Mouse (Mus musculus) embryonic fibroblast, embryonic 13.5 days (primary cell): ENCODE measurements around the gene Gm21188. TPM values are rescaled to one million over a fixed set of nuclear protein-coding genes. Genes with fewer than 3 reads are reported as not detected.
"Not testable (repeated sequence)": the region's sequence is repeated elsewhere in the genome, so short reads cannot be mapped to it uniquely, and the experiment has no call there.

Experiments
- H3K27ac ChIP-seq: 2 replicates; pipeline ENCODE4 v1.5.1; 2012; ENCODE audit warnings: low read length, control low read depth, inconsistent platforms; ENCODE audit not compliant: insufficient read depth
- H3K4me1 ChIP-seq: 2 replicates; pipeline ENCODE4 v1.6.1; 2011; ENCODE audit warnings: low read length; ENCODE audit not compliant: control insufficient read depth, insufficient read depth
- H3K4me3 ChIP-seq: 2 replicates; pipeline ENCODE4 v1.5.1; 2011; ENCODE audit warnings: mild to moderate bottlenecking, control low read depth, low read length; ENCODE audit not compliant: insufficient read depth
- polyA plus RNA-seq: library from polyadenylated mRNA; stranded (reverse); fragments of >200 nt; gene quantifications from 2 replicates; pipeline ENCODE4 v1.2.4, GENCODE M21; 2011; ENCODE audit warnings: low read depth; ENCODE audit not compliant: missing spikeins, insufficient read length

Gm21188 gene
- polyA plus RNA-seq, 1 experiment: not detected

DNA sequence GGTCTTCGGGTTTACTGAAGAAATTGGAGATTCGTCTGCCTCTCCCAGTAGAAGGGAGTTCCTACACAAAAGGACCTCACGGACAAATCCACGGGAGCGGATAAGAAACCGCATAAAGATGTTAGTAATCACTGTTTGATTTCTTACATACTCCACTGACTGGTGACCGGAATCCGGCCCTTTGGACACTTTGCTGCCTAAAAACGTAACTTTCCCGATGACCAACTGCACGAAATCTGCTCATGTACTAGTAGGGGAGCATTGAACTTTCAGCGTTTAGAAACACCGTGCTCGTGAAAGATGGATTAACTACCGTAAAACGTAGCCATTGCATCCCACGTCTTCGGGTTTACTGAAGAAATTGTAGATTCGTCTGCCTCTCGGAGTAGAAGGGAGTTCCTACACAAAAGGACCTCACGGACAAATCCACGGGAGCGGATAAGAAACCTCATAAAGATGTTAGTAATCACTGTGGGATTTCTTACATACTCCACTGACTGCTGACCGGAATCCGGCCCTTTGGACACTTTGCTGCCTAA lies 15.3 kb downstream of the Gm21188 start:
- not testable (repeated sequence) for H3K27ac ChIP-seq, H3K4me1 ChIP-seq, H3K4me3 ChIP-seq

DNA sequence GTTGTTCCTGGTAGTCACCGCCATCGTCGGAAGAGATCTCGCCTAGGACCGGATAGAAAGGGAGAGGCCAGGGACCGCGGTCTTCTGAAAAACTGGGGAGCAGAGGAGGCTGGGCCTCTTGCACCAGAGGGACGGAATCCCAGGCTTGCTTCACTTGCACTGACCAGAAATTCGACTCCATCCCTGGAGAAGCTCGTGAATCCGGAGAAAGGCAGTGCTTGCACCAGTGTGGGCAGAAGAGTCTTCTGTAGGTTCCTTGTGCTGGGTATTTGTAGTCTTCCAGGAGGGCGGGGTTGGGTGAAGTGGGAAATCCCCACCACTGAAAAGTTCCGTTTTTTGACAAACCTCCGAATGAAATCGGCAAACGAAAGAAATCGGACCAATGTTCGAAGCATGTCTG lies 16.8 kb downstream of the Gm21188 start:
- not testable (repeated sequence) for H3K4me1 ChIP-seq, H3K27ac ChIP-seq, H3K4me3 ChIP-seq

DNA sequence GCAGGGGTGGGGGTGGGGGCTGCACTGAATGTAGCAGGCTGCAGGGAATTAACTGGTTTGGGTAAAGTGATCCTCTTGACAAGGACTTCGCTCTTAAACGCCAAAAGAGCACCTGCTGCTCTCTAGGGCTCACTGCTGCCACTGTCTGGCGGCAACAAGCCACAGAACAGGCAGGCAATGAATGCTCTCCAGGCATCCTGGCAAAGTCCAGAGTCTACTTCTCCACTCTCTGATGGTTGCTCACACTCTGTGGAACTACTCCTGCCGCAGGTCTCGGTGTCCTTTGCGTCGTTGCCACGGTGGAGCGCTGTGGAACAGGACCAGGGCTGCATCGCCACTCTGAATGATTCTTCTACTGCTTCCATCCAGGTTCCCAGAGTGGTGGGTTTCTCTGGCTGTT lies 17.4 kb downstream of the Gm21188 start:
- not testable (repeated sequence) for H3K4me3 ChIP-seq

DNA sequence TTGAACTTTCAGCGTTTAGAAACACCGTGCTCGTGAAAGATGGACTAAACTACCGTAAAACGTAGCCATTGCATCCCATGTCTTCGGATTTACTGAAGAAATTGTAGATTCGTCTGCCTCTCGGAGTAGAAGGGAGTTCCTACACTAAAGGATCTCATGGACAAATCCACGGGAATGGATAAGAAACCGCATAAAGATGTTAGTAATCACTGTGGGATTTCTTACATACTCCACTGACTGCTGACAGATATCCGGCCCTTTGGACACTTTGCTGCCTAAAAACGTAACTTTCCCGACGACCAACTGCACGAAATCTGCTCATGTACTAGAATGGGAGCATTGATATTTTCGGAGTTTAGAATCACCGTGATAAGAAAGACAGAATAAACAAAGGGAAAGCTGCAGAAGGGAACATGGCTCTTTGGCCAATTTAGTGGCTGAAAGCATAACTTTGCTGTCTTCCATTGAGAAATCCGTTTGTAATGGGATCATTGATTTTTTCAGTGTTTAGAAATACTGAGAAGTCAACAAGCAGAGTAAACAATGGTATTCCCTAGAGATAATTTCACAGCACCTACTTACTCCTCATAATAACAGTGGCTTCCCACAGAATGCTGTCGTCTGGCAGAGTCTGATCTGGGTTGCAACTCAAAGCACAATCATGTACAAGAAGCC lies 18.3 kb downstream of the Gm21188 start:
- not testable (repeated sequence) for H3K4me3 ChIP-seq, H3K4me1 ChIP-seq, H3K27ac ChIP-seq

More for the DNA sequence above, 17.4 kb downstream of the Gm21188 start:
- not testable (repeated sequence) for H3K27ac ChIP-seq, H3K4me1 ChIP-seq

DNA sequence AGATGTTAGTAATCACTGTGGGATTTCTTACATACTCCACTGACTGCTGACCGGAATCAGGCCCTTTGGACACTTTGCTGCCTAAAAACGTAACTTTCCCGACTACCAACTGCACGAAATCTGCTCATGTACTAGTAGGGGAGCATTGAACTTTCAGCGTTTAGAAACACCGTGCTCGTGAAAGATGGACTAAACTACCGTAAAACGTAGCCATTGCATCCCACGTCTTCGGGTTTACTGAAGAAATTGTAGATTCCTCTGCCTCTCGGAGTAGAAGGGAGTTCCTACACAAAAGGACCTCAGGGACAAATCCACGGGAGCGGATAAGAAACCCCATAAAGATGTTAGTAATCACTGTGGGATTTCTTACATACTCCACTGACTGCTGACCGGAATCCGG lies 20.3 kb downstream of the Gm21188 start:
- not testable (repeated sequence) for H3K4me3 ChIP-seq, H3K27ac ChIP-seq, H3K4me1 ChIP-seq

DNA sequence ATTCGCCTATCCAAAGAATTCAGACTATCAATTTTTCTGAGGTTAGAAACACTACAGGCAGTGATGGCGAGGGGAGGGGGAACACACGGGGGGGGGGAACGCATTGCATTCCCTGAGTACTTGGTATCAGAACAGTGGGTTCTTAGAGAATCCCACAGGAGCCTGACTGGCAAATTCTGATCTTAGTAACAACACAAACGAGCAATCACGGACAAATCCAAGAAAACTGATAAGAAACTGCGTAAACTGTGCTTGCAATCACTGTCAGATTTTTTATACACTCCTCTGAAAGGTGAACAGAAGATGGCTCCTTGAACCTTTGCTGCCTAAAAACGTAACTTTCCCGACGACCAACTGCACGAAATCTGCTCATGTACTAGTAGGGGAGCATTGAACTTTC lies 24.6 kb downstream of the Gm21188 start:
- H3K4me3 ChIP-seq, H3K27ac ChIP-seq, H3K4me1 ChIP-seq: not testable (repeated sequence)

DNA sequence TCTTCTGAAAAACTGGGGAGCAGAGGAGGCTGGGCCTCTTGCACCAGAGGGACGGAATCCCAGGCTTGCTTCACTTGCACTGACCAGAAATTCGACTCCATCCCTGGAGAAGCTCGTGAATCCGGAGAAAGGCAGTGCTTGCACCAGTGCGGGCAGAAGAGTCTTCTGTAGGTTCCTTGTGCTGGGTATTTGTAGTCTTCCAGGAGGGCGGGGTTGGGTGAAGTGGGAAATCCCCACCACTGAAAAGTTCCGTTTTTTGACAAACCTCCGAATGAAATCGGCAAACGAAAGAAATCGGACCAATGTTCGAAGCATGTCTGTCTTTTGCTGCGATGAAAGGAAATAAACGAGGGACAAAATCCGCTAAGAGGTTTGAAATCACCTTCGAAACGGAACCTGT lies 25.1 kb downstream of the Gm21188 start, which contains the start of gene Gm36079:
Gm36079 (minus strand) TSS at position 101 of the 400 bp plus-strand sequence.
- not testable (repeated sequence) for H3K27ac ChIP-seq, H3K4me1 ChIP-seq, H3K4me3 ChIP-seq

DNA sequence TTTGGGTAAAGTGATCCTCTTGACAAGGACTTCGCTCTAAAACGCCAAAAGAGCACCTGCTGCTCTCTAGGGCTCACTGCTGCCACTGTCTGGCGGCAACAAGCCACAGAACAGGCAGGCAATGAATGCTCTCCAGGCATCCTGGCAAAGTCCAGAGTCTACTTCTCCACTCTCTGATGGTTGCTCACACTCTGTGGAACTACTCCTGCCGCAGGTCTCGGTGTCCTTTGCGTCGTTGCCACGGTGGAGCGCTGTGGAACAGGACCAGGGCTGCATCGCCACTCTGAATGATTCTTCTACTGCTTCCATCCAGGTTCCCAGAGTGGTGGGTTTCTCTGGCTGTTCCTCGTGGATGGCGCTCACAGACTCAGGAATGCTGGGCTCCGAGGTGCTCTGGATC lies 25.6 kb downstream of the Gm21188 start:
- H3K4me3 ChIP-seq, H3K27ac ChIP-seq, H3K4me1 ChIP-seq: not testable (repeated sequence)

DNA sequence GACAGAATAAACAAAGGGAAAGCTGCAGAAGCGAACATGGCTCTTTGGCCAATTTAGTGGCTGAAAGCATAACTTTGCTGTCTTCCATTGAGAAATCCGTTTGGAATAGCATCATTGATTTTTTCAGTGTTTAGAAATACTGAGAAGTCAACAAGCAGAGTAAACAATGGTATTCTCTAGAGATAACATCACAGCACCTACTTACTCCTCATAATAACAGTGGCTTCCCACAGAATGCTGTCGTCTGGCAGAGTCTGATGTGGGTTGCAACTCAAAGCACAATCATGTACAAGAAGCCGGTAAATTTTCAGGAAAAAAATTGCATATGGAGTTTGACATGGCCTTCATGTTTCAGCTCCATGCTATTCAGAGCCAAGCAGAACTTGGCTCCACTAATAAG lies 26.4 kb downstream of the Gm21188 start:
- not testable (repeated sequence) for H3K27ac ChIP-seq, H3K4me3 ChIP-seq, H3K4me1 ChIP-seq

DNA sequence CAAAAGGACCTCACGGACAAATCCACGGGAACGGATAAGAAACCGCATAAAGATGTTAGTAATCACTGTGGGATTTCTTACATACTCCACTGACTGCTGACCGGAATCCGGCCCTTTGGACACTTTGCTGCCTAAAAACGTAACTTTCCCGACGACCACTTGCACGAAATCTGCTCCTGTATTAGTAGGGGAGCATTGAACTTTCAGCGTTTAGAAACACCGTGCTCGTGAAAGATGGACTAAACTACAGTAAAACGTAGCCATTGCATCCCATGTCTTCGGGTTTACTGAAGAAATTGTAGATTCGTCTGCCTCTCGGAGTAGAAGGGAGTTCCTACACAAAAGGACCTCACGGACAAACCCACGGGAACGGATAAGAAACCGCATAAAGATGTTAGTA lies 27.0 kb downstream of the Gm21188 start:
- H3K4me1 ChIP-seq, H3K4me3 ChIP-seq: not testable (repeated sequence)

DNA sequence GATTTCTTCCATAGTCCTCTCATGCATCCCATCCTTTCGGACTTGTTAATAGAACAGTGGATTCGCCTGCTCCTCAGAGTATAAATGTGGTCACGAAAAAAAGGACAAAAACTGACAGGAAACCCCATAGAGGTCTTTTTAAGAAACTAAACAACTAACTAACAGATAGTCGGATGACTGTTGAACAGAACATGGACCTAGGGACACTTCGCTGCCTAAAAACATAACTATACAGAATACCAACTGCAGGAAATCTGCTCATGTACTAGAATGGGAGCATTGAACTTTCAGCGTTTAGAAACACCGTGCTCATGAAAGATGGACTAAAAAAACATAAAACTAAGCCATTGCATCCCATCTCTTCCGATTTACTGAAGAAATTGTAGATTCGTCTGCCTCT lies 27.4 kb downstream of the Gm21188 start:
- H3K4me3 ChIP-seq, H3K4me1 ChIP-seq, H3K27ac ChIP-seq: not testable (repeated sequence)

More for the DNA sequence above, 27.0 kb downstream of the Gm21188 start:
- not testable (repeated sequence) for H3K27ac ChIP-seq

DNA sequence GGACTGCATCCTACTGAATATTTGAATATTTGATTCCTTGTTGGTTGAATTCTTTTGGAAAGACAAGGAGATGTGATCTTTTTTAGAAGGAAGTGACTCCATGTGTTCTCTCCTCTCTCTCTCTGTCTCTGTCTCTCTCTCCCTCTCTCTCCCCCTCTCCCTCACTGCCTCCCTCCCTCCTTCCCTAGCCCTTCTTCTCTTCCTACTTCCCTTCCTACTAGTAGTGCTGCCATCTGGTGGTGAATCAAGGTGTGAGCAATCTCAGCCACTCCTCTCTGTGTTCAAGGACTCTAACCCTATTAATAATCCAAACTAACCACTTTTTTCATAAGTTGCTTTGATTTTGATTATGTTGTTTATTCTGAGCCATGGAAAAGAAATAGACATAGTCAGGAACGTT lies 30.5 kb downstream of the Gm21188 start:
- not testable (repeated sequence) for H3K27ac ChIP-seq, H3K4me3 ChIP-seq, H3K4me1 ChIP-seq

DNA sequence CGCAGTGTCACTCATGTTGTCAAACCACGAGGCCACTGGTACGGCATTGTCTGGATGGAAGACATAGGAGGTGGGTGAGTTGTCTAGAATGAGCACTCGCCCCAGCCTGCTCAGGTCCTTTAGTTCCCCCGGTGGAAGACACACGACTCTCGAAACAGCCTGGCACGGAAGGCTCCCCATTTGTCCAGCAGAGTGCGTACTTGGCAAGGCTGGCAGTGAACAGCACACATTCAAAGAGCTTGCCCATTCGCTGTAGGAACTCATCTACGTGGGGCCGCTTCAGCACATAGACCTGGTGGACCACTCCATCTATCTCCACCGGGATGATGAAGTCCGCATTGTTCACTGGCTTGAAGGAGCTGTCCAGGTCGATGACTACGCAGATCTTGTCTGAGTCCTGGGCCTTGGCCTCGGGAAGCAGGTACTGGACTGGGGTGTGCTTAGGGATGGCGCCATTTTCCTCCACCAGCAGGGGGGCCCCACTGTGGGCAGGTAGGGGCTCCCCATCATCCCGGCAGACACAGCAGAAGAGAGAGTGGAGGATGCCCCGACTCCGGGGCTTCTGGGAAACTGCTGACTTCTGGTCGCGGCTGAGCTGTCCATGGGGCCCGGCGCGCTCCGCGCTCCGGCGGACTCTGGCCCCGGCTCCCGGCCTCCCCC lies 36.5 kb downstream of the Gm21188 start:
- H3K4me3 ChIP-seq, H3K4me1 ChIP-seq, H3K27ac ChIP-seq: not testable (repeated sequence)

DNA sequence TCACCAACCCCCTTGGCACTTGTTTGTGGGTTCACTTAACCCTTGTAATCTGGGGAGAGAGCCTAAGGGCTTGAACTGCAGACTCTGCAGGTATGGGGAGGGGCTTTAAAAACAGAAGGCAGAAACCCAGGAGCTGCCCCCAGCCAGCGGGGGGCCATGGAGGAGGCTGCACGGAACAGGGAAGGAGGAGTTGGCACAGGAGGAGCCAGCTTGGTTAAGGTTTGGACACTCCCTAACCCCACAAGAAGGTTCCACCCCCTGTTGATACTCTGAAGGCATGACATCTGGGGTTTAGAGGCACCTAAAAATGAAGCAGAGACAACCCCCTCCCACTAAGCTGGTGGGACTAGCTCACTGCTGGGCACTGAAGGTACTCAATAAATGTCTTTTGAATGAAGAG lies 38.0 kb downstream of the Gm21188 start:
- not testable (repeated sequence) for H3K4me1 ChIP-seq, H3K27ac ChIP-seq, H3K4me3 ChIP-seq

DNA sequence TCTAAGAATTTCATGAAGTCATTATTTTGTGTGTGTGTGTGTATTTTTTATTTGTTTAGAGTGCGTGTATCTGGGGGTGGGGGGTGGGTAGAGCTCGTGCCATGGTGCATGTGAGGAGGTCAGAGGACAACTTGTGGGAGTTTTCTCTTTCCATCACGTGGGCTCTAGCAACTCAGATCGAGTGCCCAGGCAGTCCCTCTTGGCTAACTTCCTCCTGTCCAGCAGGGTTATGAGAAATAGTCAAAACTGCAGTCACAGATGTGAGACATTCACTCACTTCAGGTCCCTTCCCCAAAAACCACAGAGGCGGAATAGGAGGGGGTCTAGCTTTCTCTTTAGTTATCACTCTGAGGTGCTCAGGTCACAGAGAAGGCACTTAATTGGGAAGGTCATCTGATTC lies 38.5 kb downstream of the Gm21188 start:
- not testable (repeated sequence) for H3K4me3 ChIP-seq, H3K27ac ChIP-seq, H3K4me1 ChIP-seq

DNA sequence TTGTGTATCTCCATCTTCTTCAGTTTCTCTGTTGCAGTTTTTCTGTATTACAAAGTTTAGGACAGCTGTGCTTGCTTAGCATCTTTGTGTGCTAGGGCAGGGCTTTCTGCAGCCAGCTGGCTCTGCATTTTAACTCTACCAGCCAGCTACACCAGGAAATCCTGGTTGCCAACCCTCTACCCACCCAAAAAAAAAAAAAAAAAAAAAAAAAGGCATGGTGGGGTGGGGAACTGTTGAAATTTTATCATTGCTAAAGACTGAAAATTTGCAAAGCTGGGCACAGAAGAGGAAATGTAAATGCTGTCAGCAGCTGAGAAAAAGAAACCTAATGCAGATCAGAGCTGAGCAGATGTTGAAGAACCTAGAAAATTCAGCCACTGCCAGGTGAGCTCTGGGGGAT lies 41.9 kb downstream of the Gm21188 start:
- not testable (repeated sequence) for H3K4me1 ChIP-seq, H3K27ac ChIP-seq, H3K4me3 ChIP-seq
